Mouse (Mus musculus): ENCODE data around the gene B3gntl1.
"Not testable (repeated sequence)": the region's sequence is repeated elsewhere in the genome, so short reads cannot be mapped to it uniquely, and the experiment has no call there.

Gene B3gntl1

GRCm38 (mm10) chr11:121685491-121686001 lies 12.6 kb upstream of the B3gntl1 start:
- DNase-seq (ENCODE audit: low spot score), result no peak

GRCm38 (mm10) chr11:121683243-121683642 lies 10.3 kb upstream of the B3gntl1 start:
- DNase-seq (ENCODE audit: low spot score), result no peak

GRCm38 (mm10) chr11:121680750-121681149 lies 7.8 kb upstream of the B3gntl1 start:
- no peak for DNase-seq (ENCODE audit: low spot score)

- no peak for DNase-seq (ENCODE audit: low spot score)
Observed at GRCm38 (mm10) chr11:121679581-121679980, 6.6 kb upstream of the B3gntl1 start.

GRCm38 (mm10) chr11:121676836-121677235 lies 3.9 kb upstream of the B3gntl1 start:
- no peak for DNase-seq (ENCODE audit: low spot score)

GRCm38 (mm10) chr11:121673629-121674028 lies 676 bp upstream of the B3gntl1 start:
- DNase-seq (ENCODE audit: low spot score), result no peak

- no peak for DNase-seq (ENCODE audit: low spot score)
Observed at GRCm38 (mm10) chr11:121672312-121672989, 502 bp downstream of the B3gntl1 start.

- no peak for DNase-seq (ENCODE audit: low spot score)
Observed at GRCm38 (mm10) chr11:121670926-121671325, 2.0 kb downstream of the B3gntl1 start.

GRCm38 (mm10) chr11:121668776-121669175 lies 4.2 kb downstream of the B3gntl1 start:
- DNase-seq (ENCODE audit: low spot score), result no peak

GRCm38 (mm10) chr11:121667541-121667940 lies 5.4 kb downstream of the B3gntl1 start:
- no peak for DNase-seq (ENCODE audit: low spot score)

- DNase-seq (ENCODE audit: low spot score), result no peak
Observed at GRCm38 (mm10) chr11:121661116-121661515, 11.8 kb downstream of the B3gntl1 start.

- DNase-seq (ENCODE audit: low spot score), result not testable (repeated sequence)
Observed at GRCm38 (mm10) chr11:121660604-121661003, 12.3 kb downstream of the B3gntl1 start.

GRCm38 (mm10) chr11:121658151-121658550 lies 14.8 kb downstream of the B3gntl1 start:
- no peak for DNase-seq (ENCODE audit: low spot score)

- DNase-seq (ENCODE audit: low spot score), result no peak
Observed at GRCm38 (mm10) chr11:121655807-121656511, 17.0 kb downstream of the B3gntl1 start.

- DNase-seq (ENCODE audit: low spot score), result no peak
Observed at GRCm38 (mm10) chr11:121655166-121655806, 17.7 kb downstream of the B3gntl1 start.

- no peak for DNase-seq (ENCODE audit: low spot score)
Observed at GRCm38 (mm10) chr11:121654406-121654945, 18.5 kb downstream of the B3gntl1 start.

- no peak for DNase-seq (ENCODE audit: low spot score)
Observed at GRCm38 (mm10) chr11:121653631-121654030, 19.3 kb downstream of the B3gntl1 start.

- DNase-seq (ENCODE audit: low spot score), result no peak
Observed at GRCm38 (mm10) chr11:121652547-121653305, 20.2 kb downstream of the B3gntl1 start.

- no peak for DNase-seq (ENCODE audit: low spot score)
Observed at GRCm38 (mm10) chr11:121651983-121652382, 21.0 kb downstream of the B3gntl1 start.

- DNase-seq (ENCODE audit: low spot score), result no peak
Observed at GRCm38 (mm10) chr11:121651556-121651955, 21.4 kb downstream of the B3gntl1 start.

GRCm38 (mm10) chr11:121650668-121651067 lies 22.3 kb downstream of the B3gntl1 start:
- DNase-seq (ENCODE audit: low spot score), result no peak

GRCm38 (mm10) chr11:121649900-121650299 lies 23.1 kb downstream of the B3gntl1 start:
- no peak for DNase-seq (ENCODE audit: low spot score)

Data from layer of hippocampus, adult 9-10 months (tissue).